Mouse (Mus musculus) limb, embryonic 15.5 days (tissue): Measurements from ENCODE around the gene Olfr203. TPM values are rescaled to one million over a fixed set of nuclear protein-coding genes. Genes with fewer than 3 reads are reported as not detected.
"Not testable (repeated sequence)": the region's sequence is repeated elsewhere in the genome, so short reads cannot be mapped to it uniquely, and the experiment has no call there.

Experiments
- ATAC-seq: fragments of 200-750 bp; cut with Nextera tagmentation; 2 replicates; pipeline ENCODE4 v1.8.0; 2017; ENCODE audit warnings: low read depth, moderate TSS enrichment; ENCODE audit not compliant: insufficient number of reproducible peaks, low FRiP score, low TSS enrichment
- H3K27ac ChIP-seq: fragments of 300-500 bp; sonication (generic); 2 replicates; pipeline ENCODE4 v1.5.1; 2015; ENCODE audit warnings: moderate library complexity, mild to moderate bottlenecking, inconsistent platforms
- H3K27me3 ChIP-seq: fragments of 300-500 bp; sonication (generic); 2 replicates; pipeline ENCODE4 v1.6.1; 2015; ENCODE audit warnings: inconsistent platforms
- H3K36me3 ChIP-seq: fragments of 300-500 bp; sonication (generic); 2 replicates; pipeline ENCODE4 v1.6.1; 2015; ENCODE audit warnings: inconsistent platforms
- H3K4me1 ChIP-seq: fragments of 300-500 bp; sonication (generic); 2 replicates; pipeline ENCODE4 v1.6.1; 2015; ENCODE audit warnings: inconsistent platforms
- H3K4me2 ChIP-seq: fragments of 300-500 bp; sonication (generic); 2 replicates; pipeline ENCODE4 v1.6.1; 2015; ENCODE audit warnings: mild to moderate bottlenecking, inconsistent platforms
- H3K4me3 ChIP-seq: fragments of 300-500 bp; sonication (generic); 2 replicates; pipeline ENCODE4 v1.5.1; 2015; ENCODE audit warnings: mild to moderate bottlenecking, inconsistent platforms
- H3K9ac ChIP-seq: fragments of 300-500 bp; sonication (generic); 2 replicates; pipeline ENCODE4 v1.6.1; 2015; ENCODE audit warnings: inconsistent platforms
- H3K9me3 ChIP-seq: fragments of 300-500 bp; sonication (generic); 2 replicates; pipeline ENCODE4 v1.6.1; 2016; ENCODE audit warnings: inconsistent platforms
- WGBS: fragments of 180-500 bp; shearing (Covaris S2); methylation state at CpG from one replicate; pipeline ENCODE4 v1.1.7; 2015; 5-methylcytosine and 5-hydroxymethylcytosine counted together
- polyA plus RNA-seq: library from polyadenylated mRNA; unstranded; fragments of >200 nt; fragmentation: Nextera tagmentation; extraction: Ambion mirVana; gene quantifications from 2 replicates; pipeline ENCODE4 v1.2.1, GENCODE M21; 2015

Olfr203 gene
- not detected in 2 replicates for polyA plus RNA-seq

GRCm38 (mm10) chr16:59298581-59298980 lies at the start of gene Olfr203:
Olfr203 (plus strand) TSS chr16:59298881.
- no peaks in the 10 kb centered on the region for H3K27me3 ChIP-seq
- no peak within 1 kb of the TSS for H3K9ac ChIP-seq
- no peaks in the 10 kb centered on the region for H3K4me1 ChIP-seq
- WGBS = 74% methylated on average over 2 of the region's 2 CpGs
- no peak within 1 kb of the TSS for H3K4me2 ChIP-seq
- no peaks in the 10 kb centered on the region for H3K9me3 ChIP-seq
- no peak within 1 kb of the TSS for H3K4me3 ChIP-seq
- no peaks in the 10 kb centered on the region for H3K36me3 ChIP-seq
- ATAC-seq = no peak
- no peak within 1 kb of the TSS for H3K27ac ChIP-seq

- H3K27me3 ChIP-seq = no peaks in the 10 kb centered on the region
- no peak overlapping the region for H3K4me3 ChIP-seq
- H3K4me2 ChIP-seq = no peak overlapping the region
- WGBS = 85% methylated on average over 17 of the region's 17 CpGs
- no peak for ATAC-seq
- H3K36me3 ChIP-seq = no peaks in the 10 kb centered on the region
- H3K4me1 ChIP-seq = no peaks in the 10 kb centered on the region
- no peak overlapping the region for H3K27ac ChIP-seq
- H3K9me3 ChIP-seq = no peaks in the 10 kb centered on the region
- H3K9ac ChIP-seq = no peak overlapping the region
These were observed 49.0 kb upstream of the Olfr203 start for GRCm38 (mm10) chr16:59249684-59250083.

DNA sequence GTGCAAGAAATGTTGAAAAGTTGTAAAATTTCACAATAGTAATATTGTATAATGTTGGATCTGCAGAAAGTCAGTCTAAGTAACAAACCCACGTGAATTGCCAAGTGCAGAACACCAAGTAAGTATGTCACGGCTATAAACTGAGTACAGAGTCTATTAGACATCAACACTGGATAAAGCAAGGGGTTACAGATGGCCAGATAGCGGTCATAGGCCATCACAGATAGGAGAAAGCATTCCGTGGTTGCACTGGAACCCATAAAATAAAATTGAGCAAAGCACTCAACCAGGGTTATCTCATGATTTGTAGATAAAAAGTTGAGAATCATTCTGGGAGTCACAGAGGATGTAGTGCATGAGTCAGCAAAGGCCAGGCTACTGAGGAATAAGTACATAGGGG lies 29.6 kb upstream of the Olfr203 start:
- not testable (repeated sequence) for H3K9me3 ChIP-seq, ATAC-seq, H3K4me1 ChIP-seq, H3K4me2 ChIP-seq, H3K27me3 ChIP-seq, H3K27ac ChIP-seq, H3K4me3 ChIP-seq, H3K9ac ChIP-seq, H3K36me3 ChIP-seq
- 71% methylated on average over 4 of the region's 4 CpGs for WGBS

- H3K4me3 ChIP-seq, H3K27ac ChIP-seq, H3K4me2 ChIP-seq, ATAC-seq, H3K36me3 ChIP-seq, H3K4me1 ChIP-seq, H3K27me3 ChIP-seq, H3K9me3 ChIP-seq, H3K9ac ChIP-seq: not testable (repeated sequence)
- 88% methylated on average over 4 of the region's 4 CpGs for WGBS
These were observed 26.1 kb upstream of the Olfr203 start, which contains the start of gene Olfr201 for GRCm38 (mm10) chr16:59272532-59272931. Olfr201 (minus strand) TSS chr16:59272632.

- no peak overlapping the region for H3K9ac ChIP-seq
- H3K4me1 ChIP-seq = no peaks in the 10 kb centered on the region
- H3K4me2 ChIP-seq = no peak overlapping the region
- no peaks in the 10 kb centered on the region for H3K36me3 ChIP-seq
- ATAC-seq = no peak
- WGBS = 73% methylated on average over 3 of the region's 3 CpGs
- no peaks in the 10 kb centered on the region for H3K27me3 ChIP-seq
- H3K9me3 ChIP-seq = no peaks in the 10 kb centered on the region
- no peak overlapping the region for H3K27ac ChIP-seq
- no peak overlapping the region for H3K4me3 ChIP-seq
These were observed 18.1 kb upstream of the Olfr203 start for GRCm38 (mm10) chr16:59280542-59280941.

- no peak for ATAC-seq
- H3K36me3 ChIP-seq = no peaks in the 10 kb centered on the region
- 51% methylated on average over 1 of the region's 1 CpGs for WGBS
- no peak overlapping the region for H3K27ac ChIP-seq
- no peaks in the 10 kb centered on the region for H3K9me3 ChIP-seq
- H3K27me3 ChIP-seq = no peaks in the 10 kb centered on the region
- H3K4me2 ChIP-seq = no peak overlapping the region
- H3K4me1 ChIP-seq = no peaks in the 10 kb centered on the region
- H3K9ac ChIP-seq = no peak overlapping the region
- H3K4me3 ChIP-seq = no peak overlapping the region
These were observed 15.2 kb upstream of the Olfr203 start for GRCm38 (mm10) chr16:59283476-59283875.

DNA sequence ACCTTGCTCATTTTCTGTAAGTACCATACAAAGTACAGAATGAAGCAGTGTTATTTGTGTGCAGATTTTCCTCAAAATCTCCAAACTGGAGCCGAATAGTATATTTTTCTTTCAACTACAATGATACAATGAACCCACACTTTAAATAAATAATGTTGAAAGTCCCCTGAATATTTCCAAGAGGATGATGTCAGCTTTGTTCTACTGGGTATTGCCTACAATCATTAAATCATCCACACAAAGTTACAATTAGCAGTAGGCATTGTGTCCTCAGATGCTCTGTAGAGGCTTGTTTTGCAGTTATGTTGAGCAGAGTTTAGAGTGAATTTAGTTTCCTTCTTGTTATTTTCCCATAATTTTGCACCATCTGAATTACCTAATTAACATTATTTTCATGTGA lies 12.0 kb upstream of the Olfr203 start, which contains the start of gene Olfr202:
Gene Olfr202, minus strand, starts transcription at position 101 of the 400 bp plus-strand sequence.
- 86% methylated on average over 1 of the region's 1 CpGs for WGBS
- Histone ChIP-seq H3K27ac (no peak within 1 kb of the TSS), H3K36me3 (no peaks in the 10 kb centered on the region), H3K9me3 (no peaks in the 10 kb centered on the region), H3K27me3 (no peaks in the 10 kb centered on the region), H3K9ac (no peak within 1 kb of the TSS), H3K4me3 (no peak within 1 kb of the TSS), H3K4me1 (no peaks in the 10 kb centered on the region), H3K4me2 (no peak within 1 kb of the TSS)
- ATAC-seq = no peak

GRCm38 (mm10) chr16:59287576-59287975 lies 11.1 kb upstream of the Olfr203 start:
- H3K4me1 ChIP-seq, ATAC-seq, H3K27me3 ChIP-seq, H3K9ac ChIP-seq, H3K27ac ChIP-seq, H3K9me3 ChIP-seq, H3K4me2 ChIP-seq, H3K4me3 ChIP-seq, H3K36me3 ChIP-seq: not testable (repeated sequence)
- WGBS = 83% methylated on average over 9 of the region's 9 CpGs

DNA sequence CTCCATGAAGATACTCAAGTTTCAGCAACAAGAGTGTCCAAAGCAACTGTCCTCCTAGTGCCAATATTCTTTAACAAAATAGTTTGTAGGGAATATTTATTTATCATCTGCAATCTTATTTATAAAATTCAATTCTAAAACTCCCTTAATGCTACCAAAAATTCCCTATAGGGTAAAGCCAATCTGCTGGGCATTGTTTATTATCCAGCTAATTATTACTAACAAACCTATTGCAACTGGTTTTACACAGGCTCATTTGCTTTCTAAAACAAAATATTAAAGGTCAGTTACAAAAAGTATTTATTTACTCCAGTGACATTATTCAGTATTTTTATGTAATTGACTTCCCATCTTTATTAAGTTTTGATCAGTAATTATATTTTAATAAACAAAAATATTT lies 19.5 kb downstream of the Olfr203 start, which contains the start of gene Olfr204:
Gene Olfr204, minus strand, starts transcription at position 101 of the 400 bp plus-strand sequence.
- Histone ChIP-seq H3K36me3 (no peaks in the 10 kb centered on the region), H3K27me3 (no peaks in the 10 kb centered on the region), H3K9ac (no peak within 1 kb of the TSS), H3K4me3 (no peak within 1 kb of the TSS), H3K4me1 (no peaks in the 10 kb centered on the region), H3K9me3 (no peaks in the 10 kb centered on the region), H3K4me2 (no peak within 1 kb of the TSS), H3K27ac (no peak within 1 kb of the TSS)
- no peak for ATAC-seq

DNA sequence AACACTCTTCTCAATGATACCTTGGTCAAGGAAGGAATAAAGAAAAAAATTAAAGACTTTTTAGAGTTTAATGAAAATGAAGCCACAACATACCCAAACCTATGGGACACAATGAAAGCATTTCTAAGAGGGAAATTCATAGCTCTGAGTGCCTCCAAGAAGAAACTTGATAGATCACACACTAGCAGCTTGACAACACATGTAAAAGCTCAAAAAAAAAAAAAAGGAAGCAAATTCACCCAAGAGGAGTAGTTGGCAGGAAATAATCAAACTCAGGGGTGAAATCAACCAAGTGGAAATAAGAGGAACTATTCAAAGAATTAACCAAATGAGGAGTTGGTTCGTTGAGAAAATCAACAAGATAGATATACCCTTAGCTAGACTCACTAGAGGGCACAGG lies 24.6 kb downstream of the Olfr203 start:
- H3K4me3 ChIP-seq, H3K27me3 ChIP-seq, H3K9me3 ChIP-seq, ATAC-seq, H3K36me3 ChIP-seq, H3K27ac ChIP-seq, H3K4me2 ChIP-seq, H3K4me1 ChIP-seq, H3K9ac ChIP-seq: not testable (repeated sequence)
- 64% methylated on average over 1 of the region's 1 CpGs for WGBS

DNA sequence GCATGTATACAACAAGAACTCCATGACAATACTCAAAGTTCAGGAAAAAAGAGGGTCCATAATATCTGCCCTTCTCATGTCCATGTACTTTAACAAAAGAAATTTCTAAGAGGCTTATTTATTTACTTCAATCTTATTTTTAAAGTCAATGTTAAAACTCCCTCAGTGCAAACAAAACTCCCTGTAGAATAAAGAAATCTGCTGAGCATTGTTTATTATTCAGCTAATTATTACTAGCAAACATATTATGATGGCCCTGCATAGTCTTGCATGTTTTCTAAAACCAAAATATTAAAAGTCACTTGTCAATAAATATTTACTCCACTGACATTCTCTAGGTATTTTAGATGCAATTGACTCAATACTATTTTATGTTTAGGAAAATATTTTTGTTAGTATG lies 32.4 kb downstream of the Olfr203 start, which contains the start of gene Olfr205:
Gene Olfr205, minus strand, starts transcription at position 101 of the 400 bp plus-strand sequence.
- Histone ChIP-seq H3K4me1 (no peaks in the 10 kb centered on the region), H3K9me3 (no peaks in the 10 kb centered on the region), H3K4me3 (no peak within 1 kb of the TSS), H3K36me3 (no peaks in the 10 kb centered on the region), H3K27me3 (no peaks in the 10 kb centered on the region), H3K9ac (no peak within 1 kb of the TSS), H3K4me2 (no peak within 1 kb of the TSS), H3K27ac (no peak within 1 kb of the TSS)
- no peak for ATAC-seq

GRCm38 (mm10) chr16:59349146-59349545 lies 50.5 kb downstream of the Olfr203 start, which contains the start of gene Olfr206:
Olfr206 (minus strand) TSS chr16:59349246.
- Histone ChIP-seq H3K36me3 (no peaks in the 10 kb centered on the region), H3K4me1 (no peaks in the 10 kb centered on the region), H3K9me3 (no peaks in the 10 kb centered on the region), H3K4me2 (no peak within 1 kb of the TSS), H3K9ac (no peak within 1 kb of the TSS), H3K27ac (no peak within 1 kb of the TSS), H3K4me3 (no peak within 1 kb of the TSS), H3K27me3 (no peaks in the 10 kb centered on the region)
- WGBS = 75% methylated on average over 1 of the region's 1 CpGs
- ATAC-seq = no peak
